In genomic region chr19:45535214-45535735, GRCm38 (mm10) we compare ENCODE assay signal across 12 mouse cellular contexts.
"Had no signal": no experiment of that assay in that cellular context is flagged by ENCODE, and none has a peak within 500 bp of the region (broad histone marks: within the 10 kb centered on the region; RNA-seq: fewer than 3 reads in every experiment).

No protein-coding gene starts in this region.

- H3K9me3 ChIP-seq: liver, embryonic 13.5 days had no signal

- H3K4me3 ChIP-seq: liver, embryonic 13.5 days had no signal

- H3K27ac ChIP-seq: liver, embryonic 13.5 days had no signal

- H3K4me2 ChIP-seq: liver, embryonic 13.5 days; midbrain, embryonic 11.5 days had no signal

- H3K9ac ChIP-seq: liver, embryonic 13.5 days had no signal

- DNase-seq: kidney, adult 8-10 months; kidney, postnatal 14 days; kidney, postnatal 4 days; left cerebral cortex, postnatal 4 days; liver, embryonic 13.5 days; lung, adult 2 months; lung, postnatal 14 days; lung, postnatal 4 days; midbrain, embryonic 14.5 days; thymus, adult 18-20 months; thymus, postnatal 36 days had no signal
